Mouse (Mus musculus) E14TG2a.4 (cell line): ENCODE results near the gene Flcn.

Experiments used
- CTCF ChIP-seq: conservative IDR thresholded peaks from 2 replicates; pipeline ENCODE4 v1.5.1; 2014; ENCODE audit warnings: low read length
- POU5F1 ChIP-seq: IDR thresholded peaks from 2 replicates; pipeline ENCODE4 v1.6.1; 2014; ENCODE audit warnings: low read length, borderline replicate concordance

DNA sequence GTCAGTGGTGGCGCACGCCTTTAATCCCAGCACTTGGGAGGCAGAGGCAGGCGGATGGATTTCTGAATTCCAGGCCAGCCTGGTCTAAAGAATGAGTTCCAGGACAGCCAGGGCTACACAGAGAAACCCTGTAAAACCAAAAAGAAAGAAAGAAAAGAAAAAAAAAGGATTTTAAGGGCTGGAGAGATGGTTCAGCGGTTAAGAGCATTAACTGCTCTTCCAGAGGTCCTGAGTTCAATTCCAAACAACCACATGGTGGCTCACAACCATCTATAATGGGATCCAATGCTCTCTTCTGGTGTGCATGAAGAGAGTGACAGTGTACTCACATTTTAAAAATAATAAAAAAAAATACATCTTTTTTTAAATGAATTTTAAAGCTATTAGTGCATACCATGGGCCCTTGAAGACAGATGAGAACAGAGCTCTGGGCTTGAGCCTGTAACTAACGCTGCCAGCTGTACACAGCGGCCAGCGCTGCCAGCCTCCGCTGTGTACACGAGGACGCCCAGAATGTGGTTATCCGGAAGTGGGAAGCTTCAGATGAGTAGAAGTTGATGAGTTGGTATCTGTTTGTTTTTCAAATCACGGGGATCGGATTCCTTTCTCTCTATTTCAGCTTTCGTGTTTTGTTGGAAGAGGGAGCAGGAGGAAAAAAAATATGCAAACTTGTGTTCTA lies 803 bp upstream of the Flcn start:
- TF ChIP-seq CTCF (no peak), POU5F1 (no peak)
